Mouse (Mus musculus) spleen, adult 2 months (tissue): ENCODE results near the gene Ctdspl. TPM values are rescaled to one million over a fixed set of nuclear protein-coding genes. Genes with fewer than 3 reads are reported as not detected.

ENCODE experiments used
- DNase-seq, 2 experiments: peaks; one replicate each; pipeline versions ENCODE4 v3.0.0 to v3.0.0-alpha.2; 2012 to 2021; ENCODE audit warnings: low spot score in 2 of 2, low read depth in 1 of 2
- H3K27ac ChIP-seq: fragments of 200-500 bp; 2 replicates; pipeline ENCODE4 v1.5.1; 2012; ENCODE audit warnings: low read length, inconsistent platforms; ENCODE audit not compliant: insufficient read depth
- H3K27me3 ChIP-seq: fragments of 200-500 bp; 2 replicates; pipeline ENCODE4 v1.6.1; 2012; ENCODE audit warnings: mild to moderate bottlenecking, moderate library complexity, low read length, inconsistent platforms; ENCODE audit not compliant: control insufficient read depth, insufficient read depth
- H3K36me3 ChIP-seq: fragments of 200-500 bp; 2 replicates; pipeline ENCODE4 v1.6.1; 2012; ENCODE audit warnings: mild to moderate bottlenecking, low read length, inconsistent platforms; ENCODE audit not compliant: control insufficient read depth, insufficient read depth
- H3K4me1 ChIP-seq: fragments of 200-500 bp; 2 replicates; pipeline ENCODE4 v1.6.1; 2011; ENCODE audit warnings: inconsistent platforms; ENCODE audit not compliant: control insufficient read depth, insufficient read depth, insufficient read length
- H3K4me3 ChIP-seq: fragments of 200-500 bp; 2 replicates; pipeline ENCODE4 v1.5.1; 2011; ENCODE audit warnings: mild to moderate bottlenecking, inconsistent platforms; ENCODE audit not compliant: insufficient read depth, insufficient read length; ENCODE audit errors: extremely low read depth
- CTCF ChIP-seq: fragments of 200-500 bp; IDR thresholded peaks from 2 replicates; pipeline ENCODE4 v1.5.1; 2011; ENCODE audit warnings: mild to moderate bottlenecking, inconsistent platforms; ENCODE audit not compliant: insufficient read depth, insufficient read length, insufficient replicate concordance; ENCODE audit errors: extremely low read depth
- POLR2A ChIP-seq: fragments of 200-500 bp; IDR thresholded peaks from 2 replicates; pipeline ENCODE4 v1.6.1; 2011; ENCODE audit warnings: low read depth, low read length, inconsistent platforms
- WGBS: fragments of 180-500 bp; shearing (Covaris S2); methylation state at CpG from one replicate; pipeline ENCODE4 v1.1.7; 2018; 5-methylcytosine and 5-hydroxymethylcytosine counted together
- polyA plus RNA-seq: library from polyadenylated mRNA; depleted of rRNA; stranded (reverse); fragments of >200 nt; gene quantifications from 2 replicates; pipeline ENCODE4 v1.2.3, GENCODE M21; 2012

The Ctdspl gene
- polyA plus RNA-seq, 1 experiment, result 6.8 TPM

GRCm38 (mm10) chr9:119080040-119080675, 153.9 kb downstream of the Ctdspl start:
- no peak for TF ChIP-seq POLR2A
- no peak for TF ChIP-seq CTCF
- DNase-seq, result no peak
- Histone ChIP-seq H3K36me3 (no peaks in the 10 kb centered on the region), H3K27me3 (no peaks in the 10 kb centered on the region), H3K4me1 (no peaks in the 10 kb centered on the region), H3K27ac (no peak overlapping the region), H3K4me3 (no peak overlapping the region)
- WGBS, result 87% methylated on average over 5 of the region's 5 CpGs

- H3K27me3 ChIP-seq, result no peaks in the 10 kb centered on the region
- H3K27ac ChIP-seq, result no peak overlapping the region
- no peak for TF ChIP-seq CTCF
- TF ChIP-seq POLR2A, result no peak
- no peaks in the 10 kb centered on the region for H3K4me1 ChIP-seq
- WGBS, result 83% methylated on average over 8 of the region's 8 CpGs
- H3K4me3 ChIP-seq, result no peak overlapping the region
- DNase-seq, result no peak
- no peaks in the 10 kb centered on the region for H3K36me3 ChIP-seq
Observed at GRCm38 (mm10) chr9:119082039-119082438, 155.8 kb downstream of the Ctdspl start.

GRCm38 (mm10) chr9:119082656-119083430, 156.6 kb downstream of the Ctdspl start:
- no peak for DNase-seq
- Histone ChIP-seq H3K4me3 (no peak overlapping the region), H3K27me3 (no peaks in the 10 kb centered on the region), H3K36me3 (no peaks in the 10 kb centered on the region), H3K27ac (no peak overlapping the region), H3K4me1 (no peaks in the 10 kb centered on the region)
- WGBS, result 78% methylated on average over 7 of the region's 7 CpGs
- no peak for TF ChIP-seq POLR2A
- TF ChIP-seq CTCF, result no peak

- H3K27ac ChIP-seq, result no peak overlapping the region
- H3K36me3 ChIP-seq, result no peaks in the 10 kb centered on the region
- no peak for DNase-seq
- no peaks in the 10 kb centered on the region for H3K27me3 ChIP-seq
- TF ChIP-seq POLR2A (no peak), CTCF (no peak)
- no peaks in the 10 kb centered on the region for H3K4me1 ChIP-seq
- 88% methylated on average over 10 of the region's 10 CpGs for WGBS
- H3K4me3 ChIP-seq, result no peak overlapping the region
Observed at GRCm38 (mm10) chr9:119083966-119084365, 157.7 kb downstream of the Ctdspl start.

- Histone ChIP-seq H3K27ac (no peak overlapping the region), H3K4me1 (no peaks in the 10 kb centered on the region), H3K4me3 (no peak overlapping the region), H3K36me3 (no peaks in the 10 kb centered on the region), H3K27me3 (no peaks in the 10 kb centered on the region; the same call in 1 of the 2 replicates)
- TF ChIP-seq POLR2A (no peak), CTCF (no peak)
- no peak for DNase-seq
- 70% methylated on average over 1 of the region's 1 CpGs for WGBS
Observed at GRCm38 (mm10) chr9:119086451-119086850, 160.2 kb downstream of the Ctdspl start.

- TF ChIP-seq CTCF (no peak), POLR2A (no peak)
- Histone ChIP-seq H3K27me3 (no peaks in the 10 kb centered on the region; the same call in 1 of the 2 replicates), H3K4me3 (no peak overlapping the region), H3K36me3 (no peaks in the 10 kb centered on the region), H3K27ac (no peak overlapping the region), H3K4me1 (no peaks in the 10 kb centered on the region)
- no peak for DNase-seq
- 76% methylated on average over 5 of the region's 5 CpGs for WGBS
Observed at GRCm38 (mm10) chr9:119087309-119087708, 161.1 kb downstream of the Ctdspl start.
